Mouse (Mus musculus) bone marrow, adult 2 months (tissue): ENCODE measurements at regions not wholly inside any gene's neighbourhood (a gene's known extent, or its start where the extent isn't known, plus 50 kb on each side); places are given as distances from the start of the nearest gene placed in this dataset.

Experiments used
- H3K27ac ChIP-seq: fragments of 200-500 bp; 2 replicates; pipeline ENCODE4 v1.5.1; 2012; ENCODE audit warnings: low read depth, mild to moderate bottlenecking, control low read depth, inconsistent platforms, low read length; ENCODE audit not compliant: control insufficient read depth, poor library complexity, insufficient read depth
- H3K4me1 ChIP-seq: fragments of 200-500 bp; 2 replicates; pipeline ENCODE4 v1.6.1; 2011; ENCODE audit warnings: low read length; ENCODE audit not compliant: control insufficient read depth, insufficient read depth
- H3K4me3 ChIP-seq: fragments of 200-500 bp; replicated peaks from 2 replicates; pipeline ENCODE3; 2011; ENCODE audit warnings: mild to moderate bottlenecking, low read depth, low read length, control low read depth; ENCODE audit not compliant: control insufficient read depth
- CTCF ChIP-seq: fragments of 200-500 bp; IDR thresholded peaks from 2 replicates; pipeline ENCODE4 v1.5.1; 2011; ENCODE audit warnings: low read length, control low read depth; ENCODE audit not compliant: control insufficient read depth, insufficient read depth
- POLR2A ChIP-seq: fragments of 200-500 bp; IDR thresholded peaks from 2 replicates; pipeline ENCODE4 v1.6.1; 2011; ENCODE audit warnings: low read depth, mild to moderate bottlenecking, control low read depth, low read length, borderline replicate concordance; ENCODE audit not compliant: control insufficient read depth
- whole genome bisulfite sequencing: fragments of 180-500 bp; shearing (Covaris S2); methylation state at CpG from one replicate; pipeline ENCODE4 v1.1.7; 2018; 5-methylcytosine and 5-hydroxymethylcytosine counted together

DNA sequence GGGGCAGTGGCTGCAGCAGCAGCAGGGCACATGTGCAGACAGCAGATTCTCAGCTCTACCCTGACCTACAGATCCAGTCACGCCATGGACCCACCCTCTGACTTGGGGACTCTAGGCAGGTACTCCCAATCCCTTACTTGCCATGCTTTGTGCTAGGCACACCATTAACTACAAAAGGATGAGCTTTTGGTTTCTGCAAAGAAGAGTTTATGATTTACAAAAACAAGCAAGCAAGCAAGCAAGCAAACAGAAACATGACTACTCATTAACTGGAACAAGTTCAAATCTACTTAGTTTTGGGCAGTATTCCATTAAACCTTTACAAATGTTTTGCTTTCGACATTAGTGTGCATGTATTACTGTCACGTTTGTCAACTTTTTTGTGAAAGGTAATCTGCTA, 309.0 kb upstream of the Nmur2 start:
- WGBS, result 71% methylated on average over 3 of the region's 3 CpGs
- TF ChIP-seq POLR2A, result no peak
- TF ChIP-seq CTCF, result no peak

DNA sequence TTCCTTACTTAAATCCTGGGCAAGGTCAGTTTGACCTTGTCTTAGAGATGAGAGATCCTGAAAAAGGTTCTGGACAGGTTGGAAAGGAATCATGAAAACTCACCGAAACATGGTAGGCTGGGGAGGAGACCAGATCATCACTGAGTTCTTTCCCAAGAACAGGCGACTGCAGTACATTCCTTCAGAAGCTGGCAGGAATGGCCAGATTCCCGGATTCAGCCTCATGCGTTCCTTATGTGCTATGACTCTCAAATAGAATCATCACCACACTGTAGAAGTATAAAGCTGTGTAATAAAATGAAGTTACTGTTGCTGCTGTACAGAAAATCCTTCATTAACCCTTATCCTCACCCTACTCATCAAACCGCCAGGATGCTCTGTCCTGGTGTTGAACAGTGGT, 307.6 kb upstream of the Nmur2 start:
- Histone ChIP-seq H3K27ac (no peak overlapping the region), H3K4me3 (no peak overlapping the region), H3K4me1 (no peaks in the 10 kb centered on the region)
- TF ChIP-seq POLR2A (no peak), CTCF (no peak)
- 88% methylated on average over 5 of the region's 5 CpGs for whole genome bisulfite sequencing

More for the DNA sequence above, 309.0 kb upstream of the Nmur2 start:
- H3K4me1 ChIP-seq, result no peaks in the 10 kb centered on the region
- H3K27ac ChIP-seq, result no peak overlapping the region
- H3K4me3 ChIP-seq, result no peak overlapping the region

DNA sequence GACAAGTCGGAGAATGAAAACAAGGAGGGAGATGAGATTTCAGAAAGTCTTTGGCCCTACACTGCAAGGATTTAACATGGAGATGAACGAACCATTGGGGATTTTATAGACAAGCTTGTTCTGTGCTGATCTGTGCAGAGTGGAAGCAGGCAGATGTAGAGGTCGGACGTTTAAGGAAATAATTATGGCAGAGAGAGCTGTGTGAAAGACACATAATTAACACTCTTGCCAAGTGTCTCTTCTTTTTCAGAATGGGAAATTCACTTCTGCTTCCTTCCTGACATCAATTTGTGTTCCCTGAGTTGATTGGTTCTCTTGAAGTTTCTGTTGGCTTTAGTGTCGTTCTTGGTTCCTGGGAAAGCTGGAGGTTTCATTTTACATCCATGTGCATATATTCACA, 302.3 kb upstream of the Nmur2 start:
- no peak overlapping the region for H3K4me3 ChIP-seq
- TF ChIP-seq CTCF (no peak), POLR2A (no peak)
- H3K27ac ChIP-seq, result no peak overlapping the region
- 76% methylated on average over 5 of the region's 5 CpGs for WGBS
- no peaks in the 10 kb centered on the region for H3K4me1 ChIP-seq

DNA sequence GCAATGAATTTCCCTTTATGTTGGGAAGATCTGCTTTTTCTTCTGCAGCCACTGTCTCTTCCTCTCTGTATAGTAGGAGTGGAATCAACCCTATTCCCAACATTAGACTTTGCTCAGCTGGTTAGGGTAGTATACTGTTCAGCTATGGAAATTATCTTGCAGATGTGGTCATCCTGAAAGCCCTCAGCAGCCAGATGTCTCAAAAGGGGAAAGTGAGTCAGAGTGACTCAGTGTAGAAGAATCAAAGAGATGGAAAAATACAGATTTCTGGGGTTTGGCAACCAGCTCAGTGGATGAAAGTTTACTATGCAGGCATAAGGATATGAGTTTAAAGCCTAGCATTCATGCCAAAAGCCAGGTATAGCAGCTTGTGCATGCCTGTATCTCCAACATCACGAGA, 300.9 kb upstream of the Nmur2 start:
- Histone ChIP-seq H3K4me1 (no peaks in the 10 kb centered on the region), H3K4me3 (no peak overlapping the region), H3K27ac (no peak overlapping the region)
- 52% methylated on average over 1 of the region's 1 CpGs for WGBS
- TF ChIP-seq POLR2A, result no peak
- no peak for TF ChIP-seq CTCF

DNA sequence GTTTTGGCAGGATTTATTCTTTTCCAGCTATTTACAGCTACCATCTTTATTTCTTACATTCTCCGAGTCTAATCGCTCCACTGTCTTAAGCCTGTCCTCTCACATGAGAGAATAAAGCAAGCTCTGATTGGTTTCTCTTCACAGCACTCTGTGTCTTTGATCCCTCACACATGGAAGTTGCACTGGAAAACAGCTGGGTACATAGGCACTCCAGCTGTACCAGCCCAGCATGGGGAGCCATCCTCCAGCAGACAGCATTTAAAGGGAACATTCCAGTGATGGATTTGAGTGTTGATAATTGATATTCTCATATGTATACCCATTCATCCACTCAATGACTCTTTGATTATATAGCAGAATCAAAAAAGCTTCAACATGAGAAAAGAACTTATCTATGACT, 300.2 kb upstream of the Nmur2 start:
- Histone ChIP-seq H3K27ac (no peak overlapping the region), H3K4me1 (no peaks in the 10 kb centered on the region), H3K4me3 (no peak overlapping the region)
- WGBS, result 80% methylated on average over 2 of the region's 2 CpGs
- no peak for TF ChIP-seq CTCF
- no peak for TF ChIP-seq POLR2A

DNA sequence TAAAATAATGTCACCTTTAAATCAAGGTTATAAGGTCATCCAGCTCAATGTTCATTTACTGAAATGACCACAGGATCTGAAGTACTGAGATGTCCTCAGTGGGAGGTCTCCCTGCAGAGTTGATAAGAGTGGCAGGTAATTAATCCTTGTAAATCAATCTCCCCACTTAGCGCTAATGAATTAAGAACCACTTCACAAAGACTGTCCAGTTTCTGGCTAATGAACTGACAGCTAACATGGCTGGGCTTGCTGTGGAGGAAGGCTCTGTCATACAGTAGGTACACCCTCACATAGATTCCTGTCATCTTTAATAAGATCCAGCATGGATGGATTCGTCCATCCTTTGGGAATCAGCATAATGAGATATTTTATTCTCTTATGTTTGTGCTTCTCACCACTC, 297.7 kb upstream of the Nmur2 start:
- H3K27ac ChIP-seq, result no peak overlapping the region
- H3K4me3 ChIP-seq, result no peak overlapping the region
- WGBS, result 78% methylated on average over 2 of the region's 2 CpGs
- TF ChIP-seq POLR2A (no peak), CTCF (no peak)
- H3K4me1 ChIP-seq, result no peaks in the 10 kb centered on the region

DNA sequence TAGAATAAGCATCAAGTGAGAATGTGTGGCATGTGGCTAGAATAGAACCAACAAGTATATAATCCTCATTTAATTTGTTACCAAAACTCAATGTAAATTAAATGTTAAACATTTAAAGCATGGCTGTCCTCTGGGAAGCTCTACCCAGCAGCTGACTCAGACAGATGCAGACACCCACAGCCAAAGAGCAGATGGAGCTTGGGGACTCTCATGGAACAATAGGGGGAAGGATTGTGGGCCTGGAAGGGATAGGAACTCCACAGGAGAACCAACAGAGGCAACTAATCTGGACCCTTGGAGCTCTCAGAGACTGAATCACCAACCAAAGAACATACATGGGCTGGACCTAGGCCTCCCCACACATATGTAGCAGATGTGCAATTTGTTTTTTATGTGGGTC, 295.1 kb upstream of the Nmur2 start:
- no peaks in the 10 kb centered on the region for H3K4me1 ChIP-seq
- no peak overlapping the region for H3K27ac ChIP-seq
- no peak overlapping the region for H3K4me3 ChIP-seq
- TF ChIP-seq POLR2A (no peak), CTCF (no peak)

DNA sequence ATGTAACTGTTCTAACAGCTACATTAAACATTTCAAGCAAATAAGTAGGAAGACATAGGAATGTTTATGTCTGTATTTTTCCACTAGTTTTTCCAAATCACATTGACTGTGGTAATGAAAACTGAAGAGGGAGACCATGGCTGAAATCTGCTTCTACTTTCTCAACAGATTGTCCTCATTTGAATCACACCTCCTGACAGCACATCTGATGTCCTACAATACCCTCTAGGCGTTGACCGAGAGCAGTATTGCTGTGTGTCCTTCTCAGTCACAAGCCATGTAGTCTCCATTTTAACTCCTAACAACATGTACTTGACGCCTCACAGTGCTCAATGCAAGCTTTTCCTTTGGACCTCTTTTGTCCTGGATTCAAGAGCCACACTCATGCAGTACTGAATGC, 279.5 kb upstream of the Nmur2 start:
- H3K27ac ChIP-seq, result no peak overlapping the region
- H3K4me1 ChIP-seq, result no peaks in the 10 kb centered on the region
- WGBS, result 72% methylated on average over 3 of the region's 3 CpGs
- TF ChIP-seq POLR2A (no peak), CTCF (no peak)
- H3K4me3 ChIP-seq, result no peak overlapping the region

DNA sequence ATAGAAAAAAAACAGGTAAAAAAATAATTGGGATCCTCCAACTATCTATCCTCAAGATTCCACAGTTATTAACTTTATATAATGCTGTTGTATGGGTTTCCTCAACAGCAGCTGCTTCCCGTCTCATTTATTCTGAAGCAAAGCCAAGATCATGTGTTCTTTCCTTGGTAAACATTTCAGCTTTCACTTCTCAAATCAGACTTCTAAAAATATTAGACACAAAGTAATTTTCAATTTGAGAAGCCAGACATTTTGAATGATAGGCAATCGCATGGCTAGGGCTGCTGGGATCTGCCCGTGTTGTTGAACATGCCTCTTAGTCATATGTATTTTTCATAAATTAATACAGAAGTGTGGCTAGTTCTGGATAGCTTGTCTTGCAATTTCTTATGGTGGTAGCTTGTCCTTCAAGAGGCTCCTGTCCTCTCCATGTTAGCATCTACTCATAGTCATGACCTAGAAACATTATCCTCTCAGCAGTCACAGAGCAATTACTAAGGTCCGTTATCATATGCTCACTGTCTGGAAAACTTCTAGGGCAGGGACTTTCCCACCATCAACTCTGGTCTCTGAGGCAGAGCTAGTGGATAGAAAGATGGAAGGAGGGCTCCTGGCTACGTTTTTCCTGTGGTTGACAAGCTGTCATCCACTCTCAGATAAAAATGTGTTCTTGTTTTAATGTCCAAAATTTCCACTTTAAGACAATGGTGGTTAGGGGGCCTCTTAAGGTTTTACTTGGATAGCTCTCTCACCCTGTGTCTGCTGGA, 274.6 kb upstream of the Nmur2 start:
- TF ChIP-seq POLR2A (no peak), CTCF (no peak)
- Histone ChIP-seq H3K4me3 (no peak overlapping the region), H3K27ac (no peak overlapping the region), H3K4me1 (no peaks in the 10 kb centered on the region)
- WGBS, result 63% methylated on average over 5 of the region's 5 CpGs
